Mouse (Mus musculus): ENCODE data around the gene Lhb. TPM values are rescaled to one million over a fixed set of nuclear protein-coding genes. Genes with fewer than 3 reads are reported as not detected.

Gene Lhb
- polyA plus RNA-seq, 1 experiment from 2014 or later = not detected

DNA sequence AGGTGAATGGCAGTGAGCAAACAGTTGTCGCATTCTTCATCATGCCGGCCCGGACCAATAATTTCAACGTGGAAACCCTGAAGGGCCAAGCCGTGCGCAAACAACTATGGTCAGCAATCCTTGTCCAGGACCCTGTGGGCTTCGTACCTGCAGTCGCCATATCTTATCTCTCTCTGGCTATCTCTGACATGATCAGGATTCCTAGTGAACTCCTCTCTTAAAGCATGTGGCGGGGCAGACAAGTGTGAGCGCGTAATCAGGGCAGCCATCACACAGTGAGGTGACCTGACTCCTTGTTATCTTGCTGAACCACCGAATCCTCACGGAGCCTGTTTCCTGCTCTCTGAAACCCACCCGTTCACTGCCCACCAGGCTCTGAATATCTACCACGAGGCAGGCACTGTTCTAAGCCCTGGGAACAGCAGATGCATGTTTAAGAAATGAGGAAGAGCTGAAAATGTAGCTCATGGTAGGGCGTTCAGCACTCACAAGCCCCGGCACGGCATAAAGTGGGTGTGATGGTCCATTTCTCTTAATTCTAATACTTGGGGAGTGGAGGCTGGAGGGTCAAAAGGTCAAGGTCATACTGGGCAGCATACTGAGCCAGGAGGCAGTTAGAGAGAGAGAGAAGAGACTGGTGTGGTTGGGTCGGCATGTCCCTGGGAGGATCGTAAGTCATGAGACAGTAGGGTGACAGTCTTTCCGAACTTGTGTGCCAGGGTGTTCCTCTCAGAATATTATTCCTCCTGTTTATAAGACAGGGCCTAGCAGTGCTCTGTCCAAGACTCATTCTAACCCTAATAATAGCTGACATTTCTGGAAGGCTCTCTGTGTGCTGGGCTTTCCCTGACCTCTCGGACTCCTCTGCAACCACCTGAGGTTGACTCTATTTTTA is 23.2 kb downstream of the Lhb start:
- no peaks in the 10 kb centered on the region for H3K4me1 ChIP-seq
- H3K9me3 ChIP-seq = no peaks in the 10 kb centered on the region
- 92% methylated on average over 22 of the region's 22 CpGs for WGBS
- no peak overlapping the region for H3K27ac ChIP-seq (replicated peaks)
- H3K4me2 ChIP-seq (replicated peaks) = no peak overlapping the region
- peaks cover 64% of the 10 kb centered on the region for H3K36me3 ChIP-seq
- no peaks in the 10 kb centered on the region for H3K27me3 ChIP-seq
- no peak overlapping the region for H3K4me3 ChIP-seq
- no peak for ATAC-seq (ENCODE audit: low FRiP score, low read depth)
- no peak overlapping the region for H3K9ac ChIP-seq (replicated peaks)

GRCm38 (mm10) chr7:45446589-45446988 is 26.0 kb downstream of the Lhb start:
- no peaks in the 10 kb centered on the region for H3K9me3 ChIP-seq
- ATAC-seq (ENCODE audit: low FRiP score, low read depth) = no peak
- no peak overlapping the region for H3K9ac ChIP-seq (replicated peaks)
- peaks cover 51% of the 10 kb centered on the region for H3K36me3 ChIP-seq
- H3K27me3 ChIP-seq = no peaks in the 10 kb centered on the region
- no peak overlapping the region for H3K4me2 ChIP-seq (replicated peaks)
- no peak overlapping the region for H3K4me3 ChIP-seq
- H3K4me1 ChIP-seq = no peaks in the 10 kb centered on the region
- no peak overlapping the region for H3K27ac ChIP-seq (replicated peaks)

GRCm38 (mm10) chr7:45447325-45447990 is 26.8 kb downstream of the Lhb start:
- Histone ChIP-seq H3K4me2 (replicated peaks) (no peak overlapping the region), H3K27me3 (no peaks in the 10 kb centered on the region), H3K9me3 (no peaks in the 10 kb centered on the region), H3K36me3 (peaks cover 55% of the 10 kb centered on the region), H3K9ac (replicated peaks) (no peak overlapping the region), H3K4me1 (no peaks in the 10 kb centered on the region), H3K4me3 (no peak overlapping the region), H3K27ac (replicated peaks) (no peak overlapping the region)
- ATAC-seq (ENCODE audit: low FRiP score, low read depth) = no peak
- WGBS = 41% methylated on average over 11 of the region's 11 CpGs

DNA sequence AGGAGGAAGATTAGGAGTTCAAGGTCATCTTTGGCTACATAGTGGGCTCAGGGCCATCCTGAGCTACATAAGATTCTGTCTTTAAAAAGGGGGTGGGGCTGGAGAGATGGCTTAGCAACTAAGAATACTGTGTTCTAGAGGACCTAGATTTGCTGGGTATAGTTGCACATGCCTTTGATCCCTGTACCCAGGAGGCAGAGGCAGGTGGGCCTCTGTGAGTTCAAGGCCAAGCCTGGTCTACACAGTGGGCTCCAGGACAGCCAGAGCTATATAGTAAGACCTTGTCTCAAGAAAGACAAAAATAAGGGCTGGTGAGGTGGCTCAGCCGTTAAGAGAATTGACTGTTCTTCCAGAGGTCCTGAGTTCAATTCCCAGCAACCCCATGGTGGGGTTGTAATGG is 29.4 kb downstream of the Lhb start:
- Histone ChIP-seq H3K4me1 (no peaks in the 10 kb centered on the region), H3K4me2 (replicated peaks) (no peak overlapping the region), H3K9me3 (no peaks in the 10 kb centered on the region), H3K9ac (replicated peaks) (no peak overlapping the region), H3K27ac (replicated peaks) (no peak overlapping the region), H3K4me3 (no peak overlapping the region), H3K27me3 (no peaks in the 10 kb centered on the region), H3K36me3 (peaks cover 53% of the 10 kb centered on the region)
- no peak for ATAC-seq (ENCODE audit: low FRiP score, low read depth)
- 89% methylated on average over 1 of the region's 1 CpGs for WGBS

DNA sequence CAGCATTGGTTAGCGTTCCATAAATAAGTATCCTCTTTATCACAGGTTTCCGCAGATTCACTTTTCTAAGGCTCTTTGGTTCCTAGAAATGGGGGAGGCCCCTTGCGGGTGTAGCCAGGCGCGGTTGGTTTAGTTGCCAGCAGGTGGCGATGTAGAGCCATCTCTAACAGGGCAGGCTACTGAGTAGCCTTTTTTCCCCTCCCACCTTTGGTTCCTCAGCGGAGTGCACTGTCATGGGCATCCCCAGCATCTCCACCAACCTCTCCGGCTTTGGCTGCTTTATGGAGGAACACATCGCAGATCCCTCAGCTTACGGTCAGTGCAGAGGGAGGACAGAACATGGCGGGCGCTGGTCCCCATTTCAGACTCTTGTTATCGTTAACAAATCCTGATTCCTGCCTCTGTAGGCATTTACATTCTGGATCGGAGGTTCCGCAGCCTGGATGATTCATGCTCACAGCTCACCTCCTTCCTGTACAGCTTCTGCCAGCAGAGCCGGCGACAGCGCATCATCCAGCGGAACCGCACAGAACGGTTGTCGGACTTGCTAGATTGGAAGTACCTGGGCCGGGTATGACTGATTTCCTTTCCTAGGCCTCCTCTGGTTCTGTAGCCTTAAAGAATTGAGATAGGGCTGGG is 30.8 kb downstream of the Lhb start:
- WGBS = 56% methylated on average over 23 of the region's 23 CpGs
- no peak overlapping the region for H3K9ac ChIP-seq (replicated peaks)
- no peak overlapping the region for H3K4me2 ChIP-seq (replicated peaks)
- H3K9me3 ChIP-seq = no peaks in the 10 kb centered on the region
- no peak overlapping the region for H3K27ac ChIP-seq (replicated peaks)
- 0 out of 2 replicates have a peak, but pooled peaks cover under 1% of the 10 kb centered on the region for H3K4me1 ChIP-seq
- H3K27me3 ChIP-seq = no peaks in the 10 kb centered on the region
- H3K36me3 ChIP-seq = peaks cover 52% of the 10 kb centered on the region
- no peak overlapping the region for H3K4me3 ChIP-seq
- ATAC-seq (ENCODE audit: low FRiP score, low read depth) = peak; percentile 74

DNA sequence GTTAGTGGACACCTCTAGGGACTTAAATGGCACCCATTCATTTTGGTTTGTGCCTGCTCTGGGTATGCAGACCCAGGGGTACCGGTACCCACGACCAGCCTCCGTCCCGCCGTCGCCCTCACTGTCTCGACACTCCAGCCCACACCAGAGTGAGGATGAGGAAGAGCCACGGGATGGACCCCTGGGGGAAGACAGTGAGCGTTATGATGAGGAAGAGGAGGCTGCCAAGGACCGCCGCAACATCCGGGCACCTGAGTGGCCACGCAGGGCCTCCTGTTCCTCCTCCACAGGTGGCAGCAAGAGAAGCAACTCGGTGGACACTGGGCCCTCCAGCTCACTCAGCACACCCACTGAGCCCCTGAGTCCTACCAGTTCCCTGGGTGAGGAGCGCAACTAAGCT is 34.4 kb downstream of the Lhb start:
- WGBS = 94% methylated on average over 15 of the region's 15 CpGs
- ATAC-seq (ENCODE audit: low FRiP score, low read depth) = no peak
- Histone ChIP-seq H3K27me3 (no peaks in the 10 kb centered on the region), H3K9me3 (no peaks in the 10 kb centered on the region), H3K4me1 (peaks cover 21% of the 10 kb centered on the region), H3K27ac (replicated peaks) (no peak overlapping the region), H3K36me3 (peaks cover 54% of the 10 kb centered on the region), H3K4me2 (replicated peaks) (no peak overlapping the region), H3K9ac (replicated peaks) (no peak overlapping the region), H3K4me3 (no peak overlapping the region)

DNA sequence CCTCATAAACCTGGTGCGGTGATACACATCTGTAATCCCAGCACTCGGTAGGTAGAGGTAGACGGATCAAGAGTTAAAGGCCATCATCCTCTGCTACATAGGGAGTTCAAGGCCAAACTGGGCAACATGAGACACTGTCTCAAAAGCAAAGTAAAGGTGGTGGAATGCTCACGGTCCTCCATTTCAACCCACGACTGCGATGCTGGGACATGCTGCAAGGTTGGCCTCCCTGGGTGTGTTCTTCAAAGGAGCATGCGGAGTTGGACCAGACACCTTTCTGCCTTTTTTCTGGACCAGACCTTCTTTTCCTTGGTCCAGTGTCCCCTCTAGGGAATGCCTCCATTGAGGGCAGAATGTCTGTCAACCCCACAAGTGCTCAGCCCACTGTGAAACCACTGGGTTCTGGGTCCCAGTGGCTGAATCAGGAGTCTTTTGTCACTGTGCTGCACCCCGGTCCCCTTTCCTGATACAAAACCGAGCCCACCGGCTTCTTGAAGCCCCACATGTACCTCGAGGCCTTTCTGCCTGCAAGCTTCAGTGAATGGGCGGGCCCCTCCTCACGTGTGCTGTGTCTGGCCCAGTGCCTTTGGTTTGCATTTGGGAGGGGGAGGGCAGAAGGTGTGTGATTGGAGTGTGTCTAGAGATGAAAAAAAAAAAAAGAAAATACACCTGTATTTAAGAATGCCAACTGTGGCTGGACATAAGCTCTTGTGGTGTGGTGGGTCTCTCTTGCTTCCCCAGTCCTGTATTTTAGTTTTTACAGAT is 35.5 kb downstream of the Lhb start:
- no peak overlapping the region for H3K4me2 ChIP-seq (replicated peaks)
- no peak for ATAC-seq (ENCODE audit: low FRiP score, low read depth)
- no peaks in the 10 kb centered on the region for H3K9me3 ChIP-seq
- no peak overlapping the region for H3K4me3 ChIP-seq
- no peaks in the 10 kb centered on the region for H3K27me3 ChIP-seq
- peaks cover 32% of the 10 kb centered on the region for H3K4me1 ChIP-seq
- H3K9ac ChIP-seq (replicated peaks) = no peak overlapping the region
- 82% methylated on average over 13 of the region's 13 CpGs for WGBS
- H3K36me3 ChIP-seq = peaks cover 57% of the 10 kb centered on the region
- H3K27ac ChIP-seq (replicated peaks) = peak overlapping the region; percentile 44; the same call in 1 of the 2 replicates

DNA sequence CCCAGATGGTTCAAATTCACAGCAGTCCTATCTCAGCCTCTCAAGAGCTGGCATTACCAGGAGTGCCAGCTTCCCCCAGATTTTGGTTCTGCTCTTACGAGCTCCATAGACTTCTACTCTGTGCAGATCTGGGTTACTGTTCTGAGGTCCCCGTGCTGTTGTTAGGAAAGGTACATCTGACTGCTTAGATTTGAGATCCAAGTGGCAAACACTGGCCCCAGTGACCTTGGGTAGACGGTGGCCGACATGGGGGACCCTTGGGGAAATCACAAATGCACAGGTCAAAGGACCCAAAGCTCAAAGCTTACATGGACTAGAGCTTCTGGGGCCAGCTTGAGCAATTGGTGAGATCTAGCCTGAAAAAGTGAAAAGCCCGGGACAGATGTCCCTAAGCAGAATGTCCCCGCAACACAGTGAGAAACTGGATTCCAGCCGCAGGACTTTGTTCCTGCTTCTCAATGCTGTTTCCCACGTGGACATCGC is 36.1 kb downstream of the Lhb start:
- peaks cover 37% of the 10 kb centered on the region for H3K4me1 ChIP-seq
- peak overlapping the region; percentile 87 for H3K4me3 ChIP-seq
- peak overlapping the region; percentile 82 for H3K4me2 ChIP-seq (replicated peaks)
- no peak for ATAC-seq (ENCODE audit: low FRiP score, low read depth)
- WGBS = 57% methylated on average over 9 of the region's 9 CpGs
- peak overlapping the region; percentile 91; the same call in 1 of the 2 replicates for H3K9ac ChIP-seq (replicated peaks)
- H3K27ac ChIP-seq (replicated peaks) = peak overlapping the region; percentile 44
- peaks cover 54% of the 10 kb centered on the region for H3K36me3 ChIP-seq
- H3K9me3 ChIP-seq = no peaks in the 10 kb centered on the region
- H3K27me3 ChIP-seq = no peaks in the 10 kb centered on the region

GRCm38 (mm10) chr7:45457204-45458060 is 36.8 kb downstream of the Lhb start:
- peaks cover 55% of the 10 kb centered on the region for H3K36me3 ChIP-seq
- no peaks in the 10 kb centered on the region for H3K27me3 ChIP-seq
- no peak for ATAC-seq (ENCODE audit: low FRiP score, low read depth)
- H3K4me3 ChIP-seq = peak overlapping the region; percentile 87
- H3K4me1 ChIP-seq = peaks cover 40% of the 10 kb centered on the region
- peak overlapping the region; percentile 91 for H3K9ac ChIP-seq (replicated peaks)
- no peaks in the 10 kb centered on the region for H3K9me3 ChIP-seq
- 67% methylated on average over 10 of the region's 10 CpGs for WGBS
- peak overlapping the region; percentile 44 for H3K27ac ChIP-seq (replicated peaks)
- peak overlapping the region; percentile 82 for H3K4me2 ChIP-seq (replicated peaks)

DNA sequence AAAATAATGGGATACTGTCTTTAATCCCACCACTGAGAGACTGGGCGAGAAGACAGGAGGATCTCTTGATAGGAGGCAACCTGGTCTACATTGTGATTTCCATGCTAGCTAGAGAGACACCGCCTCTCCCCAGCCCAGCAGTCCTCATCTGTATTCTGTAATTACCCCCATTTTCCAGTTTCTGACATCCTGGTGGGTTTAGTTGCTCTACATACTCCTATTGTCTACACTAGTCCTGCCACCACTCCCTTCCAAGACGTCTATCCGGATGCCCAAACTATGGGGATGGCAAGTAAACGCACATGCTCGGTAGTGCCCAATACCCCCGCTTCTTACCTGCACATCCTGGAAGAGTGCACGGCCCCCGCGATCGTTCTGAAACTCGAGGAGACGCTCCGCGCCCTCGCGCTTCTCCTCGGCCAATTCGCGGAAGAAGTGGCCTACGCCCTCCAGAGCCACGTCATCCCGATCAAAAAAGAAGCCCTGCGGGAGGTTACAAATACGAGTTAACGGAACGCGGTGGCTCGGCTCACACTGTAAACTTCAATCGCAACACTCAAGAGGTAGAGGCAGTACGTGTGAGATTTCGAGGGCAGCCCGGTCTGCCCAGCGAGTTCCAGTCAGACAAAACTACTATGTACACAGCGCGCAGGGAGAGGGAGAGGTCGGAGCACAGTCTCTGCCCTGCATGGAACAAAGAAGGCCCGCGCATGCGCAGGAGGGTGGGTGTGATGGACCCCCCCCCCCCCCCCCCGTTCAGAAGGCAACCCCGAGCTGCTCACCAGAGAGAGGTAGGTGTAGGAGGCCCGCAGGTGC is 38.3 kb downstream of the Lhb start:
- Histone ChIP-seq H3K9ac (replicated peaks) (peak overlapping the region; percentile 91), H3K4me2 (replicated peaks) (peak overlapping the region; percentile 82), H3K9me3 (no peaks in the 10 kb centered on the region), H3K36me3 (peaks cover 62% of the 10 kb centered on the region), H3K27ac (replicated peaks) (peak overlapping the region; percentile 93), H3K4me3 (peak overlapping the region; percentile 87), H3K27me3 (no peaks in the 10 kb centered on the region), H3K4me1 (peaks cover 40% of the 10 kb centered on the region)
- peak; percentile 72 for ATAC-seq (ENCODE audit: low FRiP score, low read depth)
- under 1% methylated on average over 42 of the region's 43 CpGs for WGBS
